Mouse (Mus musculus): Measurements from ENCODE around the gene Ooep.

Ooep gene

GRCm38 (mm10) chr9:78378113-78378785, at the start of gene Ooep:
Gene Ooep (minus strand): TSS chr9:78378725.
- DNase-seq (ENCODE audit: low spot score in 2 of 2): no peak

GRCm38 (mm10) chr9:78428185-78428584, 49.7 kb upstream of the Ooep start:
- no peak for DNase-seq (ENCODE audit: low spot score in 2 of 2)

GRCm38 (mm10) chr9:78427362-78427781, 48.8 kb upstream of the Ooep start:
- no peak for DNase-seq (ENCODE audit: low spot score in 2 of 2)

GRCm38 (mm10) chr9:78401596-78401995, 23.1 kb upstream of the Ooep start:
- no peak for DNase-seq (ENCODE audit: low spot score in 2 of 2)

- DNase-seq (ENCODE audit: low spot score in 2 of 2): no peak
Measured at GRCm38 (mm10) chr9:78400570-78400969, 22.0 kb upstream of the Ooep start.

GRCm38 (mm10) chr9:78396517-78396916, 18.0 kb upstream of the Ooep start:
- no peak for DNase-seq (ENCODE audit: low spot score in 2 of 2)

- peak; percentile 4 to 35 for DNase-seq (ENCODE audit: low spot score in 2 of 2)
Measured at GRCm38 (mm10) chr9:78395630-78396351, 17.3 kb upstream of the Ooep start, which contains the start of gene Ddx43. Gene Ddx43 (plus strand): TSS chr9:78395777.

GRCm38 (mm10) chr9:78395244-78395629, 16.7 kb upstream of the Ooep start:
- no peak for DNase-seq (ENCODE audit: low spot score in 2 of 2)

GRCm38 (mm10) chr9:78394602-78395001, 16.1 kb upstream of the Ooep start:
- no peak for DNase-seq (ENCODE audit: low spot score in 2 of 2)

GRCm38 (mm10) chr9:78393741-78394140, 15.2 kb upstream of the Ooep start:
- DNase-seq (ENCODE audit: low spot score in 2 of 2): no peak

GRCm38 (mm10) chr9:78389981-78390380, 11.5 kb upstream of the Ooep start:
- DNase-seq (ENCODE audit: low spot score in 2 of 2): no peak

GRCm38 (mm10) chr9:78386947-78387346, 8.4 kb upstream of the Ooep start:
- DNase-seq (ENCODE audit: low spot score in 2 of 2): no peak

- no peak for DNase-seq (ENCODE audit: low spot score in 2 of 2)
Measured at GRCm38 (mm10) chr9:78385893-78386292, 7.4 kb upstream of the Ooep start.

GRCm38 (mm10) chr9:78377546-78377945, 979 bp downstream of the Ooep start:
- no peak for DNase-seq (ENCODE audit: low spot score in 2 of 2)

- DNase-seq (ENCODE audit: low spot score in 2 of 2): no peak
Measured at GRCm38 (mm10) chr9:78375486-78375885, 3.0 kb downstream of the Ooep start.

GRCm38 (mm10) chr9:78374885-78375389, 3.6 kb downstream of the Ooep start:
- no peak for DNase-seq (ENCODE audit: low spot score in 2 of 2)

- DNase-seq (ENCODE audit: low spot score in 2 of 2): no peak
Measured at GRCm38 (mm10) chr9:78374397-78374796, 4.1 kb downstream of the Ooep start.

GRCm38 (mm10) chr9:78372827-78373504, 5.6 kb downstream of the Ooep start:
- no peak for DNase-seq (ENCODE audit: low spot score in 2 of 2)

- DNase-seq (ENCODE audit: low spot score in 2 of 2): no peak
Measured at GRCm38 (mm10) chr9:78371441-78371840, 7.1 kb downstream of the Ooep start.

- DNase-seq (ENCODE audit: low spot score in 2 of 2): no peak
Measured at GRCm38 (mm10) chr9:78369786-78370185, 8.7 kb downstream of the Ooep start.

- DNase-seq (ENCODE audit: low spot score in 2 of 2): no peak
Measured at GRCm38 (mm10) chr9:78369349-78369748, 9.2 kb downstream of the Ooep start.

- DNase-seq (ENCODE audit: low spot score in 2 of 2): no peak
Measured at GRCm38 (mm10) chr9:78368671-78369293, 9.7 kb downstream of the Ooep start.

Data from urinary bladder, adult 18-20 months (tissue).